Mouse (Mus musculus): Measurements from ENCODE around the gene Tsc22d3.
"Not testable (repeated sequence)": the region's sequence is repeated elsewhere in the genome, so short reads cannot be mapped to it uniquely, and the experiment has no call there.

Tsc22d3 gene

GRCm38 (mm10) chrX:140530632-140531031 is 69.8 kb downstream of the Tsc22d3 start:
- DNase-seq (ENCODE audit: low read depth, low spot score) = no peak

DNA sequence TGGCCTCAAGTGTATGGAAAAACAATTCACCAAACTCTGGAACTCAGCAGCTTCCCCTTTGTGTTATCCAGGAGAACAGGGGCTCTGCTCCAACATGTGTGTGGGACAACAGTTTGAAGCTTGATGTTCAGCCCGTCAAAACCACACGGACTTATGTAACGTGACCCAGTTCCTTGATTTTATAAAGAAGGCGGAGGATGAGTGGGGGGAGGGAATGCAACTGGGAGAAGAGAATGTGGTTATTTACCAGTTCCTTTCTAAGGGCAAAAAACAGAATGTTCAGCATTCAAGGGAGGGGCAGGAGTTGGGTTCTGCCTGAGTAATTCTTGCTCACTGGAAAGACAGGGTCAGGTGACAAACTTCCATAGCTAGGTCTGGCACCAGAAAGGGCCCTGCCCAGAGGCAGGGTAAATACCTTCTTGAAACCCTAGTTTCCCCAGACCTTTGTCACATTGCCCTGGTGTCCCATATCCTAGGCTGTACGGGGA is 71.3 kb downstream of the Tsc22d3 start:
- DNase-seq (ENCODE audit: low read depth, low spot score) = no peak

GRCm38 (mm10) chrX:140527231-140527630 is 73.2 kb downstream of the Tsc22d3 start:
- DNase-seq (ENCODE audit: low read depth, low spot score) = no peak

GRCm38 (mm10) chrX:140526253-140526618 is 74.2 kb downstream of the Tsc22d3 start:
- DNase-seq (ENCODE audit: low read depth, low spot score) = no peak

- DNase-seq (ENCODE audit: low read depth, low spot score) = no peak
Observed at GRCm38 (mm10) chrX:140525604-140526252, 74.7 kb downstream of the Tsc22d3 start.

DNA sequence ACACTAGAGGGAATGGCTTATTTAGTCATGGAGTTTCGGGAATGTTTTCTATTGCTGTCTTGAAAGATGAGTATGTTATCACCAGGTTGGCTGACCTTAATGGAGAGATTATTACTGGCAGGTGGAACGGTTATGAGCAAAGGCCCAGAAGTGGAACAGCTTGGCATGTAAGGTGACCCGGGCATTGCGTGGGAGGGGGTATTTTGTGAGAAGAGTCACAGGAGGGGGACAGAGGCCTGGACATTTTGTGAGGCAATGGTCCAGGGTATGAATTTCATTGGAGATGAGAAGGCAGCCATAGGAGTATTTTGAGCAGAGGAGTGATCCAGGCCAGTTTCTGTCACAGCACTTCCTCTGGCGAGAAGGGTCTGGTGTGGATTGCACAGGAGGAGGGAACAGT is 76.2 kb downstream of the Tsc22d3 start:
- no peak for DNase-seq (ENCODE audit: low read depth, low spot score)

- no peak for DNase-seq (ENCODE audit: low read depth, low spot score)
Observed at GRCm38 (mm10) chrX:140522071-140522765, 78.2 kb downstream of the Tsc22d3 start.

- peak; percentile 39 for DNase-seq (ENCODE audit: low read depth, low spot score)
Observed at GRCm38 (mm10) chrX:140520146-140521102, 80.0 kb downstream of the Tsc22d3 start.

DNA sequence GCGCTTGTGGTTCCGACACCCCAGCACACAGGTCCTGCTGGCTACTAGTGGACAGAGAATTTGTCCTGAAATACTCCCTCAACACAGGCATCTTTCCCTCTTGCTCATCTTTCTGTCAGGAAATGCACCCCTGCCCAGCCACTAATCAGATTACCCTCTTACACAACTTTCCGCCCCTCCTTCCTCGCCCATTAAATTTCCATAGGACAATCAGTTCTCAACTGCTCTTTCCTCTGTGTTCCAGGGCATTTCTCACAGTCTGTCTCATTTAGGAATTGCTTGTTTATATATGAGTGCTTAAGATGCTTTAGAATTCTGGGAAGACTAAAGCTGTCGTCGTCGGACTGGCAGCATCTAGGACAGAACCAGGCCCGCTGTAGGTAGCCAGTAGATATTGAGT is 82.1 kb downstream of the Tsc22d3 start:
- DNase-seq (ENCODE audit: low read depth, low spot score) = no peak

- DNase-seq (ENCODE audit: low read depth, low spot score) = no peak
Observed at GRCm38 (mm10) chrX:140513379-140513778, 87.1 kb downstream of the Tsc22d3 start.

DNA sequence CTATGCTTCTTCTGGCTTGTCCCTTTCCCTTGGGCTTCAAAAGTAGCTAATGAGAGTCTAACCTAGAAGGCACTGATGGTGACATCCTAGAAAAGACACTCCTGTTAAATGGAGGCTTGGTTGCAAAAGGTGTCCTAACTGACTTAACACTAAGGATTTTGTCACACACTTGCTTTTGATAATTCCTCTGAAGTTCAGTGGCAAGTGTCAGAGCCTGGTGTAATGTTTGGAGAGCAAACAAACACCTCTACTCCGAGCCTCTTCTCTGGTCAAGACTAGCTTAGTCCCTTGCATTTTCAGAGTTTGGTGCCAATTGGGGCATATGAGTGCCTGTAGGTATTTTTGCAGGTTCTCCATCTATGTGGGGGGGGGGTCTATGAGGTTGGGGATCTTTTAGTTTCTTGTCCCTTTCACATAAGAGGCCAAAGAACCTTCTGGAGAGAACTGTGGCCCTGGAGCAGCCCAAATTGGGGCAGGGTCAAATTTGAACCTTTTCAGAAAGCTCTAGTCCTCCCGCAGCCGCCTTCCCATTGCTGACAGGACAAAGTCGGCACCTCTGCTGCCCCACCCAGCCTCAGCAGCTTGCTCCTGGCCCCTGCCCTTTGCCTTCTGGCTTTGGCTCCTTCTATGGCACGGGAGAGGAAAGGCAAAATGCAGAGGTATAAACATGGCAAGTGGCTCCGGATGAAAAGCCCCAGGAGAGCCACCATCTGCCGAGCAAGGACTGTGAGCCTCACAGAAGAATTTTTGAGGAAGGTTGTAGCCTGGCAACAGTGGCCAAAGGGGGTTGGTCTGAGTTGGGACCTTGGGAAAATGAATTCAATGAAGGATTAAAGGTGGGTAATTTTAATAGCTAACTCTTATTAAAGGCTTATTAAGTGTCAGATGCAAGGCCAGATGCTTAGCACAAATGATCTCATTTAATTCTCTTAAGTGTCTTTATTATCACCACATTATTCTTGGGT is 88.5 kb downstream of the Tsc22d3 start:
- DNase-seq (ENCODE audit: low read depth, low spot score) = no peak

DNA sequence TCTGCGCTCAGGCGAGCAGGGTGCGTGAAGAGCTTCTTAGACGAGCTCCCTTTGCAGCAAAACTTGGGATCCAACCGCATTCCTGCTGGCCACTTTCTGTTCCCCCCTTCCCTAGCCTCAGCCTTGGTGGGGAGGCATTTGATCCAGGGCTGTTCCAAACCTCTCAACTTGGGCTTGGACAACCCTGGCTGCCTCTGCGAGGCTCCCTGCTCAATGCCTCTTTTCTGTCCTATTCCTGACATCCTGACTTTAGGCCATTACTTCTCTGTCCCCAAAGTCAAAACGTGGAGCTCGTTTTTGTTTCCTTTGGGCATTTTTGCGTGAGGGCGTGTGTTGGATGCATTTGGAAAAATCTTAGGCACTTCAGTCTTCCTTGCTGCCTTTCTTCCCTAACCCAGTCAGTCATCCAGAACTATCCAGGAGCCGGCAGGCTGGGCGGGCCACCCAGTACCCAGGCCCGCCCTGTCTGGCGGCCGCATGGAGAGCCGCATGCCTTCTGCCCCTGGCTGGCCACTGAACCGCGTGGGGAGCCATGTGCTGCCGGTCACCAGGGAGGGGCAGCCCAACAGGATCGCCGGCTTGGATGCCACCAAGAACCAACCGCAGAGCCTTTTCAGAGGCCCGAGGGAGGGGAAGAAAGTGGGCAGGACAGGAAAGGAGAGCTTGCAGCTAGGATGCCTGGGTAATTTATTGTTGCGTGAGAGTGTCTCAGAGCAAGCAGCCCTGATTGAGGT is 89.6 kb downstream of the Tsc22d3 start:
- DNase-seq (ENCODE audit: low read depth, low spot score) = no peak

DNA sequence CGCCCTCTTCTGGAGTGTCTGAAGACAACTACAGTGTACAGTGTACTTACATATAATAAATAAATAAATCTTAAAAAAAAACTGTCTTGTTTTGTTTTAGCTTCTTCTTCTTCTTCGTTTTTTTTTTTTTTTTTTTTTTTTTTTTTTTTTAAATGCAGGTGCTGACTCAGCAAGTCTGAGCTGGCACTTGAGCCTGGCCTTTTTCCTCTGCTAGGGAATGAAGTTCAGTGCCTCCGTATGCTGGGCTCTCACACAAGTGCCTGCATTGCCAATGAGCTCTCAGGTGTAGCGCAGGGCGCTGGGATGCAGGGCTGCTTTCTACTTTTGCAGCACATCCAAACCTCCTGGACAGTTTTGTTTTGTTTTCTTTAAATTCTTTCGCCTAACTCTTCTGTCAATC is 90.6 kb downstream of the Tsc22d3 start:
- no peak for DNase-seq (ENCODE audit: low read depth, low spot score)

GRCm38 (mm10) chrX:140508791-140509190 is 91.7 kb downstream of the Tsc22d3 start:
- not testable (repeated sequence) for DNase-seq (ENCODE audit: low read depth, low spot score)

DNA sequence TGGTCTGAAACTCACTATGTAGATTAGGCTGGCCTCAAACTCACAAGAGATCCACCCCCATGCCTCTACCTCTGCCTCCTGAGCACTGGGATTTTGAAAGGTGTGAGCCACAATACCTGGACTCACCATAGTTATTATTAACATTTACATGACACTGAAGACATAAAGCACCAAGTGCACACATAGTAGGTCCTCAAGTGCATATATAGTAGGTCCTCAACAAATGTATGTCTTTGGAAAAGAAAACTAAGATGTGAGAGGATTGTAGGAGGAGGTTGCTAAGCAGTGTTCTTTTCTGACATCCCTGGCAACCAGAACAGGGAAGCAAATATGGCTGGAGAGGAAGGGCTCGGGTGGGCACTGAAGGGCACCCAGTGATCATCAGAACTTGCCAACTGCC is 93.1 kb downstream of the Tsc22d3 start:
- no peak for DNase-seq (ENCODE audit: low read depth, low spot score)

GRCm38 (mm10) chrX:140506436-140507180 is 93.9 kb downstream of the Tsc22d3 start:
- no peak for DNase-seq (ENCODE audit: low read depth, low spot score)

DNA sequence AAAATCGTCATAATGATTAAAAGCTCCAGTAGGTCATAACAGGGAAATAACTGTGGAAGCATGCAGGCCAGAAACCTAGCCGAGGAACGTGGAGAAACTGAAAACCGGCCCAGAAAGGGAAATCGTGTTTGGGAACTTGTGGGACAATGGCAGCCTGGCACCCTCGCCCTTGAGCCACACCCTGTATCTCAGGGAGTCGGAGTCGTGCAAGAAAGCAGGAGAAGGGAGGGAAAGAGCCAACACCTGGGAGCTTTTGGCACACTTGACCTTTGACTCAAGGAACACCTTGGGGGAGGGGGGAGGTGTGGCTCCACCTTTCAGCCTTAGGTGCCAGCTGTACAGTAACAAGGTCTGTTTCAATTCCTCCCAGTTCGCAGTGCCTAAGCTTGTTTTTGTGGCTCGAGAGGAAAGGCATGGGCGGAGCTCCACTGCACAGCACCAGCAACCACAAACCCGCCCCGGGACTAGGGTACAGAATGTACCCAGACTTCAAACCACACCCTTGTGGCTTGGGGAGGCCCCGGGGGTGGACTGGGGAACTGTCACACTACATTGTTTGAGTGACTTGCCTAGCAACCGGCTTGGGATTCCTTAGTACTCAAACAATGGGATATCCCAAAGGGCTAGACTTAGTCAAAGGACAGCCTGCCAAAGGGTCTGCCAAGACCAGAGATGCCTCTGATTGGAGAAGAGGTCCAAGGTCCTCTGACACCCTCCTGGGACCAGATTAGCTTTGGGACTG is 94.8 kb downstream of the Tsc22d3 start:
- DNase-seq (ENCODE audit: low read depth, low spot score) = no peak

GRCm38 (mm10) chrX:140503905-140504304 is 96.6 kb downstream of the Tsc22d3 start:
- no peak for DNase-seq (ENCODE audit: low read depth, low spot score)
